ENCODE assay signal across 8 mouse cellular contexts in the genomic region with DNA sequence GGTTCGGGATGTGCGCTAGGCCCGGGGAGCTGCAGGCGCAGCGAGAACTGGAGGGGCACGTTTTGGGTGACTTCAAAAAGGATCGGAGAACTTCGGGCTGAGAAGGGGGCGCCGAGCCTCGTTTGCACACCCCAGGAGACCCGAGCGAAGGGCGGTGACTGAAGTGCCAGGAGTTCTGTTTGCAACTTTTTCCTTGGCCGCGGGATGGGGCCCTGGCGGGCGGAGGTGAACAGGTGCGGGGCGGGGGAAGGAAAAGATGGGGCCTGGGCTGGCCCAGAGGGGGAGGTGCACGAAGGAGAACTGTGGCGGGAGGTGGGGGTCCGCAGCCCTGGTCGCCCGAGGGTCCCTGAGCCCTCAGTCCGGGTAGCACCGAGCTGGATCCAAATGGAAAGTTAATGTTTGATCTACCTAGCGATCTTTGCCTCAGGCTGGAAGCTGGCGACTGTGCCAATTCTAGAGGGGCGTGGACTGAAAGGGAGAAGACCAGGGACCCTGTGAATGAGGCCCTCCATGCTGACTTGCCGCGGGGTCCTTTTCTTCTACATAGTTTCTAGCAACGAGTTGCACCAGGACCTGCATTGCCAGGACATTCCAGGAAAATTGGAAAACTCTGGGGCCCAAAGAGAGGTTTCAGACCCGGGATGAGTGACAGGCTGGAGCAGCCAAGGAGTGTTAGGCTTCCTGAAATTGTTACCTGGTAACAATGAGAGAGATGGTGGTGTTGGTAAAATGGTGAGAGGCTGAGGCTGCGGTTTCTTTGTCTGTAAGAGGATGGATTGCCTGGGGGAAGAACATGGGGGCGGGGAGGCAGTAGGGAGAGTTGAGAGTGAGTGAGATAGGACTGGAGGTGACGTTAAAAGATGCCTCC. TPM values are rescaled to one million over a fixed set of nuclear protein-coding genes. Genes with fewer than 3 reads are reported as not detected.
DNase-seq lines count a peak whose midpoint lies in the region; ATAC-seq and TF ChIP-seq lines count a peak whose summit lies in the region.

No protein-coding gene starts in this region.

- TF ChIP-seq POLR2A in small intestine, adult 2 months (IDR thresholded peaks at IDR 0.05; ENCODE audit: low read depth, low read length): no peak

- peak overlapping the region; percentile 97; the same call in 1 of the 2 replicates for H3K27ac ChIP-seq in ES-E14 (ENCODE audit: insufficient read depth, low read depth, low read length, poor library complexity, severe bottlenecking)
- H3K27ac ChIP-seq in brown adipose tissue, adult 24 weeks (replicated peaks; ENCODE audit: low read depth, low read length): no peak overlapping the region
- no peak overlapping the region for H3K27ac ChIP-seq in hindbrain, embryonic 12.5 days
- H3K27ac ChIP-seq in limb, embryonic 13.5 days: no peak overlapping the region
- H3K27ac ChIP-seq in small intestine, adult 2 months (ENCODE audit: insufficient read depth, low read depth, low read length): peak overlapping the region; percentile 66

- H3K4me1 ChIP-seq in ES-E14 (ENCODE audit: control insufficient read depth in 2 of 2, insufficient read depth in 2 of 2, low read length in 2 of 2, poor library complexity in 1 of 2): peaks cover 8 to 21% of the 10 kb centered on the region in 2 experiments
- peaks cover 3% of the 10 kb centered on the region; the same call in 1 of the 2 replicates for H3K4me1 ChIP-seq in brown adipose tissue, adult 24 weeks (ENCODE audit: control insufficient read depth, insufficient read depth, insufficient read length, low read length)
- peaks cover 39% of the 10 kb centered on the region for H3K4me1 ChIP-seq in hindbrain, embryonic 12.5 days
- peaks cover 48% of the 10 kb centered on the region for H3K4me1 ChIP-seq in limb, embryonic 13.5 days
- peaks cover 14% of the 10 kb centered on the region for H3K4me1 ChIP-seq in small intestine, adult 2 months (ENCODE audit: control insufficient read depth, insufficient read depth, insufficient read length, low read length)

- H3K27me3 ChIP-seq in hindbrain, embryonic 12.5 days: peaks cover 76% of the 10 kb centered on the region
- peaks cover 84% of the 10 kb centered on the region for H3K27me3 ChIP-seq in limb, embryonic 13.5 days
- no peaks in the 10 kb centered on the region for H3K27me3 ChIP-seq in small intestine, adult 2 months (ENCODE audit: control insufficient read depth, insufficient read depth, low read length)

- H3K4me3 ChIP-seq in ES-E14 (ENCODE audit: insufficient read depth in 1 of 2, low read depth in 1 of 2, low read length in 2 of 2, poor library complexity in 1 of 2, severe bottlenecking in 1 of 2): peak overlapping the region; percentile 76 to 92
- peak overlapping the region; percentile 56 for H3K4me3 ChIP-seq in brown adipose tissue, adult 24 weeks (ENCODE audit: insufficient read depth, low read depth, low read length)
- H3K4me3 ChIP-seq in hindbrain, embryonic 12.5 days: peak overlapping the region; percentile 39
- H3K4me3 ChIP-seq in limb, embryonic 13.5 days: peak overlapping the region; percentile 53
- peak overlapping the region; percentile 70 for H3K4me3 ChIP-seq in small intestine, adult 2 months (ENCODE audit: low read depth, low read length)

- H3K4me2 ChIP-seq in hindbrain, embryonic 12.5 days (replicated peaks): peak overlapping the region; percentile 72
- H3K4me2 ChIP-seq in limb, embryonic 13.5 days (replicated peaks): peak overlapping the region; percentile 97

- peak; percentile 62 for DNase-seq in ES-E14 (ENCODE audit: low read depth, low spot score)
- DNase-seq in frontal cortex, postnatal 36 days (ENCODE audit: low spot score in 2 of 2): no peak

- in situ Hi-C loops in ES-E14 (cut with MboI; ENCODE audit: low sequenced_read_pairs in 2 of 2, unreplicated experiment in 2 of 2): no loop called here

- no peak for TF ChIP-seq CTCF in small intestine, adult 2 months (IDR thresholded peaks at IDR 0.05; ENCODE audit: extremely low read depth, insufficient read length, insufficient replicate concordance, low read depth, low read length)

- no peaks in the 10 kb centered on the region for H3K9me3 ChIP-seq in ES-E14 (ENCODE audit: control insufficient read depth, insufficient read depth, low read depth, low read length)
- no peaks in the 10 kb centered on the region for H3K9me3 ChIP-seq in hindbrain, embryonic 12.5 days (replicated peaks)
- H3K9me3 ChIP-seq in limb, embryonic 13.5 days: no peaks in the 10 kb centered on the region

- H3K9ac ChIP-seq in ES-E14 (ENCODE audit: insufficient read depth, low read depth, low read length, poor library complexity, severe bottlenecking): peak overlapping the region; percentile 55
- H3K9ac ChIP-seq in hindbrain, embryonic 12.5 days: peak overlapping the region; percentile 49; the same call in 1 of the 2 replicates
- peak overlapping the region; percentile 65 for H3K9ac ChIP-seq in limb, embryonic 13.5 days

- H3K36me3 ChIP-seq in ES-E14 (ENCODE audit: control insufficient read depth, insufficient read depth, low read length, poor library complexity, severe bottlenecking): peaks cover 12% of the 10 kb centered on the region
- 0 out of 2 replicates have a peak, but pooled peaks cover 1% of the 10 kb centered on the region for H3K36me3 ChIP-seq in hindbrain, embryonic 12.5 days
- peaks cover 15% of the 10 kb centered on the region for H3K36me3 ChIP-seq in limb, embryonic 13.5 days
- no peaks in the 10 kb centered on the region for H3K36me3 ChIP-seq in small intestine, adult 2 months (ENCODE audit: control insufficient read depth, insufficient read depth, low read length)

- ATAC-seq in hindbrain, embryonic 12.5 days (ENCODE audit: low FRiP score): no peak
- no peak for ATAC-seq in limb, embryonic 13.5 days (ENCODE audit: low FRiP score, low read depth)
- ATAC-seq in frontal cortex, adult (ENCODE audit: low TSS enrichment): no peak
- ATAC-seq in activated CD4-positive, CD25-positive, alpha-beta regulatory T cell, adult 4 months: no peak

- under 1% methylated on average over 36 of the region's 37 CpGs for WGBS in hindbrain, embryonic 12.5 days
- WGBS in limb, embryonic 13.5 days: under 1% methylated on average over 37 of the region's 37 CpGs
- 1% methylated on average over 37 of the region's 37 CpGs for WGBS in small intestine, adult 2 months

TF ChIP-seq in ES-E14, 5 proteins besides CTCF, POLR2A, EP300 and RAD21:
- TF ChIP-seq HCFC1 (IDR thresholded peaks at IDR 0.05; ENCODE audit: borderline replicate concordance, insufficient read depth, low read length) (no peak), CHD2 (IDR thresholded peaks at IDR 0.05; ENCODE audit: low read depth, low read length) (no peak), ZC3H11A (IDR thresholded peaks at IDR 0.05; ENCODE audit: borderline replicate concordance, low read depth, low read length) (no peak), ZNF384 (IDR thresholded peaks at IDR 0.05; ENCODE audit: low read depth, low read length) (no peak), MAFK (IDR thresholded peaks at IDR 0.05; ENCODE audit: insufficient read depth, low read depth, low read length) (no peak)

RNA-seq across cellular contexts. Expression of gene Tcea3, which starts 1.2 kb away (rescaled TPM):
- 75.1 and 104 TPM in 2 replicates for total RNA-seq in ES-E14 (2012; rRNA removed)
- 10.3 and 11.6 TPM in 2 replicates for polyA plus RNA-seq in brown adipose tissue, adult 24 weeks (2012; ENCODE audit: insufficient read depth, insufficient read length, missing spikeins)
- 5.0 and 7.2 TPM in 2 replicates for polyA plus RNA-seq in hindbrain, embryonic 12.5 days (2016; fragmentation: Nextera tagmentation; extraction: Ambion mirVana)
- polyA plus RNA-seq in limb, embryonic 13.5 days (2015; fragmentation: Nextera tagmentation; extraction: Ambion mirVana): 8.1 and 9.0 TPM in 2 replicates
- polyA plus RNA-seq in small intestine, adult 2 months (2012; rRNA removed): 7.8 and 14.8 TPM in 2 replicates
- under 1 TPM in 1 of 2 experiments, not detected in 1; 0.58 TPM for polyA plus RNA-seq in activated CD4-positive, CD25-positive, alpha-beta regulatory T cell, adult 4 months (2017; shearing (Covaris generic))

RNA-seq across cellular contexts. Expression of gene Zfp46, which starts 35.8 kb away (rescaled TPM):
- total RNA-seq in ES-E14 (2012; rRNA removed): 5.8 and 6.1 TPM in 2 replicates
- 3.9 and 6.9 TPM in 2 replicates for polyA plus RNA-seq in brown adipose tissue, adult 24 weeks (2012; ENCODE audit: insufficient read depth, insufficient read length, missing spikeins)
- polyA plus RNA-seq in hindbrain, embryonic 12.5 days (2016; fragmentation: Nextera tagmentation; extraction: Ambion mirVana): 42.4 and 42.6 TPM in 2 replicates
- polyA plus RNA-seq in limb, embryonic 13.5 days (2015; fragmentation: Nextera tagmentation; extraction: Ambion mirVana): 24.3 and 28.4 TPM in 2 replicates
- 4.0 and 9.4 TPM in 2 replicates for polyA plus RNA-seq in small intestine, adult 2 months (2012; rRNA removed)
- 1 to 10 TPM; 9.4 to 9.5 TPM for polyA plus RNA-seq in activated CD4-positive, CD25-positive, alpha-beta regulatory T cell, adult 4 months (2017; shearing (Covaris generic))

RNA-seq across cellular contexts. Expression of gene Asap3, which starts 42.5 kb away (rescaled TPM):
- total RNA-seq in ES-E14 (2012; rRNA removed): 4.7 and 8.1 TPM in 2 replicates
- polyA plus RNA-seq in brown adipose tissue, adult 24 weeks (2012; ENCODE audit: insufficient read depth, insufficient read length, missing spikeins): 1.0 and 1.2 TPM in 2 replicates
- polyA plus RNA-seq in hindbrain, embryonic 12.5 days (2016; fragmentation: Nextera tagmentation; extraction: Ambion mirVana): 11.6 and 11.8 TPM in 2 replicates
- polyA plus RNA-seq in limb, embryonic 13.5 days (2015; fragmentation: Nextera tagmentation; extraction: Ambion mirVana): 15.1 and 16.4 TPM in 2 replicates
- polyA plus RNA-seq in small intestine, adult 2 months (2012; rRNA removed): 1.3 and 2.0 TPM in 2 replicates
- under 1 TPM in 1 of 2 experiments, not detected in 1; 0.25 TPM for polyA plus RNA-seq in activated CD4-positive, CD25-positive, alpha-beta regulatory T cell, adult 4 months (2017; shearing (Covaris generic))

Comparison
In these comparisons a context has a peak if more than half of its experiments do, and no peak if none do; other contexts are left out.
1. H3K27ac ChIP-seq: peak in ES-E14 (single experiment) and small intestine, adult 2 months (single experiment); none in brown adipose tissue, adult 24 weeks (single experiment), hindbrain, embryonic 12.5 days (single experiment) and limb, embryonic 13.5 days (single experiment).
2. Peak in every context shown above with its lines, with median percentiles within 50 percentile points of each other: H3K4me3 ChIP-seq and H3K9ac ChIP-seq.